ENCODE assay signal across 19 mouse cellular contexts in genomic region chr11:32029356-32029755, GRCm38 (mm10). TPM values are rescaled to one million over a fixed set of nuclear protein-coding genes. Genes with fewer than 3 reads are reported as not detected.
DNase-seq lines count a peak whose midpoint lies in the region; ATAC-seq and TF ChIP-seq lines count a peak whose summit lies in the region.
"Had no signal": no experiment of that assay in that cellular context is flagged by ENCODE, and none has a peak within 500 bp of the region (broad histone marks: within the 10 kb centered on the region; RNA-seq: fewer than 3 reads in every experiment).

No protein-coding gene starts in this region.

- peaks cover 78% of the 10 kb centered on the region for H3K4me1 ChIP-seq in forebrain, embryonic 13.5 days
- H3K4me1 ChIP-seq in forebrain, embryonic 11.5 days (replicated peaks; ENCODE audit: control insufficient read depth, insufficient read depth, low read length): 0 out of 2 replicates have a peak, but pooled peaks cover 2% of the 10 kb centered on the region
- peaks cover 60% of the 10 kb centered on the region for H3K4me1 ChIP-seq in midbrain, embryonic 14.5 days (ENCODE audit: control insufficient read depth, insufficient read depth, low read length)
- H3K4me1 ChIP-seq in kidney, embryonic 15.5 days: peaks cover 12% of the 10 kb centered on the region
- H3K4me1 ChIP-seq: heart, embryonic 13.5 days had no signal

- no peak overlapping the region for H3K4me3 ChIP-seq in forebrain, embryonic 13.5 days
- no peak overlapping the region for H3K4me3 ChIP-seq in forebrain, embryonic 11.5 days (ENCODE audit: low read depth, low read length)
- no peak overlapping the region for H3K4me3 ChIP-seq in left cerebral cortex, adult 2 months
- H3K4me3 ChIP-seq in midbrain, embryonic 14.5 days (replicated peaks; ENCODE audit: low read depth, low read length): no peak overlapping the region
- no peak overlapping the region for H3K4me3 ChIP-seq in kidney, embryonic 15.5 days (replicated peaks)
- H3K4me3 ChIP-seq: heart, embryonic 13.5 days had no signal

- no peak for ATAC-seq in forebrain, embryonic 13.5 days
- no peak for ATAC-seq in forebrain, embryonic 11.5 days (replicated peaks; ENCODE audit: low FRiP score)
- no peak for ATAC-seq in midbrain, embryonic 14.5 days (ENCODE audit: low FRiP score, low TSS enrichment)
- ATAC-seq in kidney, embryonic 15.5 days (replicated peaks; ENCODE audit: low FRiP score): no peak
- ATAC-seq: lung, postnatal 0 days had no signal

- TF ChIP-seq CTCF in left cerebral cortex, adult 2 months (IDR thresholded peaks at IDR 0.05): no peak

- no peaks in the 10 kb centered on the region for H3K9me3 ChIP-seq in forebrain, embryonic 13.5 days (replicated peaks)
- H3K9me3 ChIP-seq in forebrain, embryonic 11.5 days (ENCODE audit: control insufficient read depth, low read length): no peaks in the 10 kb centered on the region
- H3K9me3 ChIP-seq in midbrain, embryonic 14.5 days (ENCODE audit: control insufficient read depth, low read length): no peaks in the 10 kb centered on the region
- no peaks in the 10 kb centered on the region for H3K9me3 ChIP-seq in kidney, embryonic 15.5 days (replicated peaks)
- H3K9me3 ChIP-seq: G1E; heart, embryonic 13.5 days had no signal

- intact Hi-C loops in left cerebral cortex, adult 2 months (cut with DNase I): loop anchor here (5.0 kb wide), 1 partner anchor 33 kb away; no protein-coding TSS in a partner anchor
- intact Hi-C loops in left cerebral cortex, postnatal 36 days (cut with DNase I): no loop called here

- H3K36me3 ChIP-seq in forebrain, embryonic 13.5 days (ENCODE audit: poor library complexity, severe bottlenecking): peaks cover 24% of the 10 kb centered on the region; the same call in 1 of the 2 replicates
- H3K36me3 ChIP-seq in forebrain, embryonic 11.5 days (ENCODE audit: control insufficient read depth, insufficient read depth, low read length): no peaks in the 10 kb centered on the region
- H3K36me3 ChIP-seq in midbrain, embryonic 14.5 days (ENCODE audit: control insufficient read depth, insufficient read depth, low read length): peaks cover 12% of the 10 kb centered on the region; the same call in 1 of the 2 replicates
- H3K36me3 ChIP-seq in kidney, embryonic 15.5 days: no peaks in the 10 kb centered on the region
- H3K36me3 ChIP-seq: G1E; heart, embryonic 13.5 days had no signal

- no peak overlapping the region for H3K4me2 ChIP-seq in forebrain, embryonic 13.5 days
- no peak overlapping the region for H3K4me2 ChIP-seq in forebrain, embryonic 11.5 days (ENCODE audit: low read depth, low read length, severe bottlenecking)
- H3K4me2 ChIP-seq in midbrain, embryonic 14.5 days (ENCODE audit: low read length): no peak overlapping the region
- no peak overlapping the region for H3K4me2 ChIP-seq in kidney, embryonic 15.5 days
- H3K4me2 ChIP-seq: heart, embryonic 13.5 days had no signal

- no peaks in the 10 kb centered on the region for H3K27me3 ChIP-seq in forebrain, embryonic 13.5 days
- no peaks in the 10 kb centered on the region for H3K27me3 ChIP-seq in forebrain, embryonic 11.5 days (ENCODE audit: control insufficient read depth, insufficient read depth, low read length)
- no peaks in the 10 kb centered on the region for H3K27me3 ChIP-seq in midbrain, embryonic 14.5 days (ENCODE audit: control insufficient read depth, insufficient read depth, low read length)
- H3K27me3 ChIP-seq in kidney, embryonic 15.5 days: no peaks in the 10 kb centered on the region

- no peak for DNase-seq in forebrain, embryonic 11.5 days (ENCODE audit: low spot score)
- no peak for DNase-seq in left cerebral cortex, adult 2 months (ENCODE audit: extremely low spot score in 1 of 2, low spot score in 2 of 2)
- no peak for DNase-seq in left cerebral cortex, postnatal 36 days (ENCODE audit: low spot score in 2 of 2)
- no peak for DNase-seq in midbrain, embryonic 14.5 days
- peak; percentile 51 for DNase-seq in telencephalon, adult 2 months (ENCODE audit: low read depth, low spot score)
- DNase-seq: adrenal gland, postnatal 14 days; cerebellum, adult 11-12 months; heart, adult 11 months; kidney, adult 18-20 months; kidney, postnatal 10 days; left cerebral cortex, postnatal 4 days; liver; right cerebral cortex, postnatal 4 days had no signal

- WGBS in forebrain, embryonic 13.5 days: 92% methylated on average over 5 of the region's 5 CpGs
- 88% methylated on average over 5 of the region's 5 CpGs for WGBS in forebrain, embryonic 11.5 days
- 80% methylated on average over 5 of the region's 5 CpGs for WGBS in midbrain, embryonic 14.5 days
- WGBS in kidney, embryonic 15.5 days: 90% methylated on average over 5 of the region's 5 CpGs

- H3K27ac ChIP-seq in forebrain, embryonic 13.5 days: peak overlapping the region; percentile 61
- no peak overlapping the region for H3K27ac ChIP-seq in forebrain, embryonic 11.5 days (ENCODE audit: low read depth, low read length)
- H3K27ac ChIP-seq in left cerebral cortex, adult 2 months: peak overlapping the region; percentile 5; the same call in 1 of the 2 replicates
- peak overlapping the region; percentile 78 for H3K27ac ChIP-seq in midbrain, embryonic 14.5 days (replicated peaks; ENCODE audit: low read depth, low read length)
- H3K27ac ChIP-seq in kidney, embryonic 15.5 days: no peak overlapping the region
- H3K27ac ChIP-seq: heart, embryonic 13.5 days; stomach, postnatal 0 days had no signal

- H3K9ac ChIP-seq in forebrain, embryonic 13.5 days: no peak overlapping the region
- no peak overlapping the region for H3K9ac ChIP-seq in forebrain, embryonic 11.5 days (ENCODE audit: low read length)
- H3K9ac ChIP-seq in midbrain, embryonic 14.5 days (replicated peaks; ENCODE audit: low read length): no peak overlapping the region
- H3K9ac ChIP-seq in kidney, embryonic 15.5 days: no peak overlapping the region
- H3K9ac ChIP-seq: heart, embryonic 13.5 days had no signal

RNA-seq across cellular contexts. Expression of gene Nsg2, which starts 29.1 kb away (rescaled TPM):
- polyA plus RNA-seq in forebrain, embryonic 13.5 days (2015; fragmentation: Nextera tagmentation; extraction: Ambion mirVana): 358 and 394 TPM in 2 replicates
- polyA plus RNA-seq in forebrain, embryonic 11.5 days (2014; fragmentation: Nextera tagmentation; extraction: Ambion mirVana): 24.9 and 27.1 TPM in 2 replicates
- total RNA-seq in left cerebral cortex, adult 2 months (2021): 100 to 1,000 TPM; 605 to 615 TPM
- total RNA-seq in left cerebral cortex, postnatal 36 days (2021): 100 to 1,000 TPM; 603 to 618 TPM
- polyA plus RNA-seq in midbrain, embryonic 14.5 days (2014; fragmentation: Nextera tagmentation; extraction: Ambion mirVana): 209 and 548 TPM in 2 replicates
- polyA plus RNA-seq in kidney, embryonic 15.5 days (2015; fragmentation: Nextera tagmentation; extraction: Ambion mirVana): 4.6 and 7.7 TPM in 2 replicates
- polyA plus RNA-seq: G1E had no signal

Comparison
In these comparisons a context has a peak if more than half of its experiments do, and no peak if none do; other contexts are left out.
1. H3K27ac ChIP-seq: peak in forebrain, embryonic 13.5 days (single experiment), left cerebral cortex, adult 2 months (single experiment) and midbrain, embryonic 14.5 days (single experiment); none in forebrain, embryonic 11.5 days (single experiment) and kidney, embryonic 15.5 days (single experiment).